Mouse (Mus musculus) right cerebral cortex, postnatal 14 days (tissue): Measurements from ENCODE around the gene Dyx1c1.

Source experiments
- DNase-seq: peaks from one replicate; pipeline ENCODE4 v3.0.0; 2022

Gene Dyx1c1

GRCm38 (mm10) chr9:72958521-72959450, at the start of gene Dyx1c1, which contains the start of gene Gm44503:
Gene Dyx1c1, plus strand, starts transcription at chr9:72958785.
Gene Gm44503, plus strand, starts transcription at chr9:72958852.
- DNase-seq: peak; percentile 76

- no peak for DNase-seq
Observed at GRCm38 (mm10) chr9:72911381-72911780, 47.2 kb upstream of the Dyx1c1 start.

- no peak for DNase-seq
Observed at GRCm38 (mm10) chr9:72913551-72913950, 45.0 kb upstream of the Dyx1c1 start.

- no peak for DNase-seq
Observed at GRCm38 (mm10) chr9:72915728-72916127, 42.9 kb upstream of the Dyx1c1 start.

- DNase-seq: no peak
Observed at GRCm38 (mm10) chr9:72923068-72923467, 35.5 kb upstream of the Dyx1c1 start.

- peak; percentile 31 for DNase-seq
Observed at GRCm38 (mm10) chr9:72925021-72925934, 33.3 kb upstream of the Dyx1c1 start, which contains the start of gene Pygo1. Gene Pygo1, plus strand, starts transcription at chr9:72925645.

- DNase-seq: no peak
Observed at GRCm38 (mm10) chr9:72925935-72926258, 32.7 kb upstream of the Dyx1c1 start.

GRCm38 (mm10) chr9:72931166-72931790, 27.3 kb upstream of the Dyx1c1 start:
- peak; percentile 25 for DNase-seq

GRCm38 (mm10) chr9:72935309-72935708, 23.3 kb upstream of the Dyx1c1 start:
- no peak for DNase-seq

- DNase-seq: no peak
Observed at GRCm38 (mm10) chr9:72936301-72936700, 22.3 kb upstream of the Dyx1c1 start.

GRCm38 (mm10) chr9:72943424-72943823, 15.2 kb upstream of the Dyx1c1 start:
- no peak for DNase-seq

- no peak for DNase-seq
Observed at GRCm38 (mm10) chr9:72944286-72944685, 14.3 kb upstream of the Dyx1c1 start.

GRCm38 (mm10) chr9:72947010-72947409, 11.6 kb upstream of the Dyx1c1 start:
- no peak for DNase-seq

- no peak for DNase-seq
Observed at GRCm38 (mm10) chr9:72949572-72949971, 9.0 kb upstream of the Dyx1c1 start.

- DNase-seq: no peak
Observed at GRCm38 (mm10) chr9:72954746-72955145, 3.8 kb upstream of the Dyx1c1 start.

- DNase-seq: peak; percentile 42
Observed at GRCm38 (mm10) chr9:72955546-72955945, 3.0 kb upstream of the Dyx1c1 start.

GRCm38 (mm10) chr9:72961346-72961745, 2.8 kb downstream of the Dyx1c1 start:
- no peak for DNase-seq

- DNase-seq: no peak
Observed at GRCm38 (mm10) chr9:72961959-72962358, 3.4 kb downstream of the Dyx1c1 start.

- DNase-seq: peak; percentile 37
Observed at GRCm38 (mm10) chr9:72968349-72969061, 9.9 kb downstream of the Dyx1c1 start.

- no peak for DNase-seq
Observed at GRCm38 (mm10) chr9:72969874-72970273, 11.3 kb downstream of the Dyx1c1 start.

- no peak for DNase-seq
Observed at GRCm38 (mm10) chr9:72972435-72972834, 13.8 kb downstream of the Dyx1c1 start.

GRCm38 (mm10) chr9:72972984-72973383, 14.4 kb downstream of the Dyx1c1 start:
- DNase-seq: no peak
